Mouse (Mus musculus) embryonic fibroblast, embryonic 13.5 days (primary cell): ENCODE measurements around the gene Nagpa.

Experiments
- CTCF ChIP-seq: IDR thresholded peaks from 2 replicates; pipeline ENCODE4 v1.5.1; 2011; ENCODE audit warnings: mild to moderate bottlenecking, control low read depth, low read length, moderate library complexity, borderline replicate concordance; ENCODE audit not compliant: insufficient read depth
- POLR2A ChIP-seq: IDR thresholded peaks from 2 replicates; pipeline ENCODE4 v1.6.1; 2011; ENCODE audit warnings: low read depth, mild to moderate bottlenecking, control low read depth, low read length, moderate library complexity

DNA sequence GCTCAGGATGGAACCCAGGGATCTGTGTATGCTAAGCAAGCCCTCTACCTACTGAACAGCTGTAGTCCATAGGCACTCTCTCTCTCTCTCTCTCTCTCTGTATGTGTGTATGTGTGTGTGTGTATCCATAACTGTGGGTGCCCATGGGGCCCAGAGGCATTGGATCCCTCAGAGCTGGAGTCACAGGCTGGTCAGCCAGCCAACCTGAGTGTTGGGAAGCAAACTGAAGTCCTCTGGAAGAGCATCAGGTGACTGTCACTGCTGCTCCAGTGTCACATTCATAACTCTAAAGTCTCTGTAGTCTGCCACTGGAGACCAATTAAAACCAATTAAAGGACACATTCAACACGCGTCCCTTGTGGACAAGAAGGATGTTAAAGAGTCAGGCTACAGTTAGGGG lies 47.3 kb downstream of the Nagpa start:
- no peak for TF ChIP-seq POLR2A
- TF ChIP-seq CTCF, result no peak
